Mouse (Mus musculus) cerebellum, adult 18-20 months (tissue): ENCODE data around the gene Gm28308.

Experiments used
- DNase-seq, 2 experiments: peaks; one replicate each; pipeline ENCODE4 v3.0.0; 2021

Gene Gm28308

GRCm38 (mm10) chr6:52150401-52150966 lies 62.7 kb downstream of the Gm28308 start:
- DNase-seq: no peak

GRCm38 (mm10) chr6:52139115-52139514 lies 74.0 kb downstream of the Gm28308 start:
- DNase-seq: no peak

GRCm38 (mm10) chr6:52138576-52138975 lies 74.6 kb downstream of the Gm28308 start:
- DNase-seq: no peak

GRCm38 (mm10) chr6:52137841-52138535 lies 75.2 kb downstream of the Gm28308 start:
- DNase-seq: no peak

- no peak for DNase-seq
Observed at GRCm38 (mm10) chr6:52123673-52124072, 89.5 kb downstream of the Gm28308 start.

- no peak for DNase-seq
Observed at GRCm38 (mm10) chr6:52121173-52121572, 92.0 kb downstream of the Gm28308 start.

- DNase-seq: no peak
Observed at GRCm38 (mm10) chr6:52118903-52119635, 94.1 kb downstream of the Gm28308 start.

- no peak for DNase-seq
Observed at GRCm38 (mm10) chr6:52115899-52116298, 97.2 kb downstream of the Gm28308 start.
